Mouse (Mus musculus) cortical plate, adult 2 months (tissue): ENCODE results near the gene Lrp1.

Experiments
- CTCF ChIP-seq: fragments of 200-500 bp; IDR thresholded peaks from 2 replicates; pipeline ENCODE4 v1.5.1; 2011; ENCODE audit warnings: mild to moderate bottlenecking, control low read depth, low read length; ENCODE audit not compliant: insufficient read depth; ENCODE audit errors: extremely low read depth
- POLR2A ChIP-seq: fragments of 200-500 bp; IDR thresholded peaks from 2 replicates; pipeline ENCODE4 v1.6.1; 2011; ENCODE audit warnings: mild to moderate bottlenecking, low read length, control low read depth; ENCODE audit not compliant: insufficient read depth; ENCODE audit errors: extremely low read depth

- TF ChIP-seq CTCF: no peak
- no peak for TF ChIP-seq POLR2A
These were observed 110.9 kb downstream of the Lrp1 start for GRCm38 (mm10) chr10:127509837-127510701.
